Comparison of ENCODE assay signal across 8 mouse cellular contexts in the genomic region with DNA sequence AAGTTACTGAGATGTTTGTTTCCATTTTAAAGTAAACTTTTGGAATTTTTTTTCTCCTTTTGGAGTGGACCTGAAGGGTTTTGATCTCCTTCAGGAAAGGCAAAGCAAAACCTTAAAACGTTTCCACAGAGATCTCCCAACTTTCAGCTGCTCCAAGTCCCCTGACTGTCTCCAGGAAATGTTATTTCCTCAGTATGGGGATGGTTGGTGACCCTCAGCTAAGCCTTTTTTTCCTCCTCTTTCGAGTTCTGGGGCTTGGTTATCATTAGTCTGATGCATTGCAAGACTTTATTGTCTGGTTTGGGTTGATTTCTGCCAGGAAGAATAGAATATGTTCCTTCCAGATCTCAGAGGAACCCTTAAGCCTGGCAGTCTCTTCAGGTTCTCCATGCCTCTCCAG. TPM values are rescaled to one million over a fixed set of nuclear protein-coding genes. Genes with fewer than 3 reads are reported as not detected.
DNase-seq lines count a peak whose midpoint lies in the region; ATAC-seq lines count a peak whose summit lies in the region.

No protein-coding gene starts in this region.

- peak overlapping the region; percentile 81 for H3K4me2 ChIP-seq in kidney, embryonic 14.5 days (replicated peaks; ENCODE audit: low read depth, low read length)
- H3K4me2 ChIP-seq in embryonic facial prominence, embryonic 12.5 days (replicated peaks) = peak overlapping the region; percentile 71
- peak overlapping the region; percentile 88 for H3K4me2 ChIP-seq in hindbrain, embryonic 13.5 days
- H3K4me2 ChIP-seq in midbrain, embryonic 15.5 days = peak overlapping the region; percentile 84

- no peak for ATAC-seq in kidney, embryonic 14.5 days (ENCODE audit: low FRiP score, low TSS enrichment)
- ATAC-seq in embryonic facial prominence, embryonic 12.5 days (ENCODE audit: insufficient number of reproducible peaks, insufficient read depth, low FRiP score, low TSS enrichment) = no peak
- no peak for ATAC-seq in hindbrain, embryonic 13.5 days (ENCODE audit: low FRiP score)
- ATAC-seq in midbrain, embryonic 15.5 days (replicated peaks) = no peak
- ATAC-seq in granulocyte monocyte progenitor cell, adult 5-6 weeks (replicated peaks; ENCODE audit: poor library complexity, severe bottlenecking) = no peak

- H3K4me3 ChIP-seq in kidney, embryonic 14.5 days (ENCODE audit: low read length) = peak overlapping the region; percentile 83
- peak overlapping the region; percentile 80 for H3K4me3 ChIP-seq in embryonic facial prominence, embryonic 12.5 days
- peak overlapping the region; percentile 87 for H3K4me3 ChIP-seq in hindbrain, embryonic 13.5 days
- H3K4me3 ChIP-seq in midbrain, embryonic 15.5 days = peak overlapping the region; percentile 84

- peaks cover 11% of the 10 kb centered on the region; the same call in 1 of the 2 replicates for H3K4me1 ChIP-seq in kidney, embryonic 14.5 days (ENCODE audit: control insufficient read depth, insufficient read depth, low read length)
- H3K4me1 ChIP-seq in embryonic facial prominence, embryonic 12.5 days = peaks cover 22% of the 10 kb centered on the region
- H3K4me1 ChIP-seq in hindbrain, embryonic 13.5 days (replicated peaks) = peaks cover 45% of the 10 kb centered on the region
- H3K4me1 ChIP-seq in midbrain, embryonic 15.5 days = peaks cover 35% of the 10 kb centered on the region

- H3K36me3 ChIP-seq in kidney, embryonic 14.5 days (ENCODE audit: control insufficient read depth, insufficient read depth, low read length) = no peaks in the 10 kb centered on the region
- H3K36me3 ChIP-seq in embryonic facial prominence, embryonic 12.5 days = no peaks in the 10 kb centered on the region
- peaks cover 4% of the 10 kb centered on the region; the same call in 1 of the 2 replicates for H3K36me3 ChIP-seq in hindbrain, embryonic 13.5 days
- no peaks in the 10 kb centered on the region for H3K36me3 ChIP-seq in midbrain, embryonic 15.5 days (replicated peaks)

- no peak for DNase-seq in kidney, adult 8-10 months
- no peak for DNase-seq in cerebellum, postnatal 4 days (ENCODE audit: low spot score in 2 of 2)
- no peak for DNase-seq in cerebellum, adult 11-12 months

- H3K9ac ChIP-seq in kidney, embryonic 14.5 days (ENCODE audit: low read depth, low read length) = peak overlapping the region; percentile 86; the same call in 1 of the 2 replicates
- H3K9ac ChIP-seq in embryonic facial prominence, embryonic 12.5 days = peak overlapping the region; percentile 95
- peak overlapping the region; percentile 97 for H3K9ac ChIP-seq in hindbrain, embryonic 13.5 days
- H3K9ac ChIP-seq in midbrain, embryonic 15.5 days = peak overlapping the region; percentile 96

- no peaks in the 10 kb centered on the region for H3K9me3 ChIP-seq in kidney, embryonic 14.5 days (ENCODE audit: control insufficient read depth, low read length)
- H3K9me3 ChIP-seq in embryonic facial prominence, embryonic 12.5 days = no peaks in the 10 kb centered on the region
- H3K9me3 ChIP-seq in hindbrain, embryonic 13.5 days = no peaks in the 10 kb centered on the region
- H3K9me3 ChIP-seq in midbrain, embryonic 15.5 days = no peaks in the 10 kb centered on the region

- 21% methylated on average over 2 of the region's 2 CpGs for WGBS in kidney, embryonic 14.5 days
- WGBS in embryonic facial prominence, embryonic 12.5 days = 29% methylated on average over 2 of the region's 2 CpGs
- WGBS in hindbrain, embryonic 13.5 days = 11% methylated on average over 2 of the region's 2 CpGs
- WGBS in midbrain, embryonic 15.5 days = 10% methylated on average over 2 of the region's 2 CpGs

- H3K27ac ChIP-seq in kidney, embryonic 14.5 days (ENCODE audit: low read depth, low read length) = peak overlapping the region; percentile 97; the same call in 1 of the 2 replicates
- H3K27ac ChIP-seq in embryonic facial prominence, embryonic 12.5 days = peak overlapping the region; percentile 98
- peak overlapping the region; percentile 100 for H3K27ac ChIP-seq in hindbrain, embryonic 13.5 days
- H3K27ac ChIP-seq in midbrain, embryonic 15.5 days = peak overlapping the region; percentile 99

- no peaks in the 10 kb centered on the region for H3K27me3 ChIP-seq in kidney, embryonic 14.5 days (ENCODE audit: control insufficient read depth, insufficient read depth, low read length)
- H3K27me3 ChIP-seq in embryonic facial prominence, embryonic 12.5 days = no peaks in the 10 kb centered on the region
- H3K27me3 ChIP-seq in hindbrain, embryonic 13.5 days = no peaks in the 10 kb centered on the region
- H3K27me3 ChIP-seq in midbrain, embryonic 15.5 days (replicated peaks) = no peaks in the 10 kb centered on the region

RNA-seq across cellular contexts. Expression of a gene that starts 5.3 kb away (rescaled TPM):
- 6.2 and 10.0 TPM in 2 replicates for polyA plus RNA-seq in kidney, embryonic 14.5 days (2014; fragmentation: Nextera tagmentation; extraction: Ambion mirVana)
- 10.4 and 12.2 TPM in 2 replicates for polyA plus RNA-seq in embryonic facial prominence, embryonic 12.5 days (2016; fragmentation: Nextera tagmentation; extraction: Ambion mirVana)
- polyA plus RNA-seq in hindbrain, embryonic 13.5 days (2015; fragmentation: Nextera tagmentation; extraction: Ambion mirVana) = 16.7 and 18.2 TPM in 2 replicates
- polyA plus RNA-seq in midbrain, embryonic 15.5 days (2015; fragmentation: Nextera tagmentation; extraction: Ambion mirVana) = 14.6 and 16.8 TPM in 2 replicates
- 0.06 TPM in 1 of 2 replicates, not detected in the other for total RNA-seq in granulocyte monocyte progenitor cell, adult 5-6 weeks (2014; fragmentation: Nextera tagmentation)
- 0.05 and 0.22 TPM in 2 replicates for total RNA-seq in granulocyte monocyte progenitor cell, adult 5-6 weeks (2017)
